Mouse (Mus musculus): ENCODE measurements around the gene Kpna2.

DNA sequence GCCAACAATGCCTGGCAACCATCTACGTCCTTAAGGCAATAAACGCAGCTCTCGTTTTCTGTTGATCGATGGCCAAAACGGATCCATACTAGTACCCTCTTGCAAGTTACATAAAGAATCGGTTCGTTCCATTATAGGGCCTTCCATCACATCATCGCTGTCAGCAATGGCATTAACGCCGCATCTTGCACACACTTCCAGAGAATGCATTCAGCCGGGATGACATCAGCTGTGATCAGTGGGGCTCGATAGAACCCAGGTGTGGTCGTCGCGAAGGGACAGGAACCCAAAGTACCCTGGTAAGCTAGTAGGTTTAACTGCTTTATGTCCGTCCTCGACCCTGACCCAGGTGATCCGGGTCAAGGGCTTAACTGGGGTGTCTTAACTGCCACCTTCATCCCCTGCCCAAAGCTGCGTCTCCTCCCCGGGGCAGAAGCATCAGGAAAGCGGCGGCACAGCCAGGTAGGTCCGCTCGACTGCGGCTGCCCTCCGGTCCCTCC is 640 bp downstream of the Kpna2 start:
- TF ChIP-seq MYOD1 (IDR thresholded peaks at IDR 0.05; ENCODE audit: control insufficient read depth, insufficient read length, low read depth) (no peak), CTCF (IDR thresholded peaks at IDR 0.05; ENCODE audit: control insufficient read depth, insufficient read depth, insufficient read length) (no peak), MAX (IDR thresholded peaks at IDR 0.05) (no peak)

Measured in C2C12 (cell line).